Mouse (Mus musculus): ENCODE results near the gene Lat. TPM values are rescaled to one million over a fixed set of nuclear protein-coding genes. Genes with fewer than 3 reads are reported as not detected.
"Not testable (repeated sequence)": the region's sequence is repeated elsewhere in the genome, so short reads cannot be mapped to it uniquely, and the experiment has no call there.

Lat gene
- polyA plus RNA-seq, 1 experiment from 2014 or later, result 2.4 TPM

DNA sequence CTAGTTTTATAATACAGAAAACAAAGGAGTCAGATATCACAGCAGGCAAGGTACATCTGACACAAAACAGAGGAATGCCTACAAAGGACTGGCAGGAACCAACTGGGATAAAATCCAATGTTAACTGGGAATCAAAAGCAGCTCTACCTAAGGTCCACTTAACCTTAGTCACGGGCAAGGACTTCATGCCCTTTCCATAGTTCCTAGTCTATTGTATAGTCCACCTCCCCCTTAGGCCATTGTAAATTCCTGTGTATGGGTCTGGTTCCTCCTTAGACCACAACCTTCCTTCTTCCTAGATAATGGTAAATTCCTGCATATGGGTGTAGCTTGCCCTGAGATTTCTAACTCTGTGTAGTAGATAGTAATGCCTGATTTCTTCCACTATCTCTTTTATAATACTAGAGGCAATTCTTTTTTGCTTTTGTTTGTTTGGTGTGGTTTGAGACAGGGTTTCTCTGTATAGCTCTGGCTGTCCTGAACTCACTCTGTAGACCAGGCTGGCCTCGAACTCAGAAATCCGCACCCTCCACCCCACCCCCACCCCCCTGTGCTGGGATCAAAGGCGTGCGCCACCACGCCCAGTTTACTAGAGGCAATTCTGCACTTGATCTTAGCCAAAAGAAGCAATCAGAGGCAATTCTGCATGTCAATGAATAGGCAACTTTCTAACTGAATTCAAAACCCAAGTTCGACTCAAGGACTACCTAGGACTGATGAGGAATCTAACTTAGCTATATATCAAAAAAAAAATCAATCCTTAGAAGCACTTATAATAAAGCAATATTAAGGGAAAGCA is 22.9 kb upstream of the Lat start:
- H3K27ac ChIP-seq; H3K4me3 ChIP-seq; H3K27me3 ChIP-seq (ENCODE audit: poor library complexity, severe bottlenecking); DNase-seq (ENCODE audit: extremely low spot score, low spot score); H3K9me3 ChIP-seq: not testable (repeated sequence)
- 93% methylated on average over 7 of the region's 7 CpGs for WGBS
- H3K36me3 ChIP-seq (replicated peaks), result peaks cover 57% of the 10 kb centered on the region
- H3K4me1 ChIP-seq, result peaks cover 16% of the 10 kb centered on the region

DNA sequence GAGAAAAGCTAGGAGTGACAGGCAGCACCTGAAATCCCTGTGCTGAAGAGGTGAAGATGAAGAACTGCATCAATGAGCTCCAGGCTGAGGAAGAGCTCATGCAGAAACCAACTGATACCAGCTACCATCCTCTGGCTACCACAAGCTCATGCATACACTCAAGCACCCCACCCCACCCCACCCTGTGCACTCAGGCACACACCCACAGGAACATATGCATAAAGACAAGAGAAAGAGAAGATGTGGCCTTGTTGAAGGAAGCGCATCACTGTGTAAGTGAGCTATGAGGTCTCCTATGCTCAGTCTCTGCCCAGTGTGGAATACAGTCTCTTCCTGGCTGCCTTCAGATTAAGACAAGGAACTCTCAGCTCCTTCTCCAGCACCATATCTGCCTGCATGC is 18.8 kb upstream of the Lat start:
- DNase-seq (ENCODE audit: extremely low spot score, low spot score), result no peak
- Histone ChIP-seq H3K4me3 (no peak overlapping the region), H3K9me3 (no peaks in the 10 kb centered on the region), H3K4me1 (no peaks in the 10 kb centered on the region), H3K36me3 (replicated peaks) (peaks cover 82% of the 10 kb centered on the region), H3K27ac (no peak overlapping the region), H3K27me3 (ENCODE audit: poor library complexity, severe bottlenecking) (no peaks in the 10 kb centered on the region)
- whole genome bisulfite sequencing, result 100% methylated on average over 1 of the region's 1 CpGs

DNA sequence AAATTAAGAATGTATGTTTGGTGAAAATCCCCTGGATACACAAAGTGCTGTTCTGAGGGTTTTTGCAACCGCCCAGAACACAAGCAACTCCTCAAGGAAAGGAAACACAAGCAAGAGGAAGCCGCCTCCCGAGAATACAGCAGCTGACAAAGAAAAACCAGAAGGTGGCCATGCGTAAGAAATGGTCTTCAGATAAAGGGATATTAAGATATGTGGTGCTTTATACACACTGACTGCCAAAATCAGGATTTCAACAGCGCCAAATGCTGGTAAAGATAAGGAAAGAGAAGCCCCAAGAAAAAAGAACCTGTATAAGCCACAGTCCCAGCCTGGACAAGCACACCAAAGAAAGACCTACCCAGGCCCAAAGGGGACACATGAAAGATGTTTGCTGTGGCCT is 14.2 kb upstream of the Lat start:
- DNase-seq (ENCODE audit: extremely low spot score, low spot score), result no peak
- H3K4me1 ChIP-seq, result no peaks in the 10 kb centered on the region
- 93% methylated on average over 5 of the region's 5 CpGs for WGBS
- peaks cover 47% of the 10 kb centered on the region for H3K36me3 ChIP-seq (replicated peaks)
- no peaks in the 10 kb centered on the region for H3K27me3 ChIP-seq (ENCODE audit: poor library complexity, severe bottlenecking)
- H3K9me3 ChIP-seq, result no peaks in the 10 kb centered on the region
- H3K27ac ChIP-seq, result no peak overlapping the region
- no peak overlapping the region for H3K4me3 ChIP-seq

DNA sequence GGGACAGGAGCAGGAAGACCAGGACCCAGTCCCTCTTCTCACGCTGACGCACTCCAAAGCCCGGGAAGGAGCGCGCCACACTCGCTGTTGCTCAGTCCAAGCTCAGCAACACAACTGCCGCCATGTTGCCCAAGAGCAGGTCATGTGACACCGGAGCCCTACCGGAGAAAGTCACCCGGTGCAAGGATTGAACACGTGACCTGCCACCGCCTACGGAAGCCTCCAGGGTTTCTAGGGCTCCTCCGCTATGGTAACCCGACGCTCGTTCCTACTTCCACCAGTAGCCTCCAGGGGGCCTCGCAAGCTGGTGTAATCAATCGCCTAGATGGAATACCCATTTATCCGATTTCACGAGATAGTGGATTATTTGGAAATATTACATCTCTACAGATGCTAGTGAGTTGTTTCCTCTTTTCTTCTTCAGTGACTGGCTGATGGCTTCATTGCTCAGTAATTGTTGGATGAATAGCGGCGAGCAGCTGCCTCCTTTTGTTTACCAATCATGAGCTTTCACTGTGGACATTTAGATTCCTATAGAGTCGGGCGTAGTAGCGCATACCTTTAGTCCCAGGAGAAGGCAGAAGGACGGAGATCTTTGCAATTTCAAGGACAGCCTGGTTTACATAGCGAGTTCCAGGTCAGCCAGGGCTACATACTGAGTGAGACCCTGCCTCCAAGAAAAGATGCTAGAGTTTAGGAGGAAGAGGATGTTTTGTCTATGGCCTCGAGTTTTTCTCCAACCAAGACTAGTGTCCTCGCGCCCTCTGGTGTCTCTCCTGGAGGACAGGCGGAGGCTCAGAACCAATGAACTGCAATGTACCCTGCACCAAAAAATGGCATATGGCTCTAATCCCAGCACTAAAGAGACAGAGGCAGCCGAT is 8.1 kb upstream of the Lat start, which contains the start of gene Spns1:
Gene Spns1, minus strand, starts transcription at position 173 of the 881 bp plus-strand sequence.
- H3K9me3 ChIP-seq, result no peaks in the 10 kb centered on the region
- H3K36me3 ChIP-seq (replicated peaks), result peaks cover 30% of the 10 kb centered on the region
- no peaks in the 10 kb centered on the region for H3K27me3 ChIP-seq (ENCODE audit: poor library complexity, severe bottlenecking)
- peak; percentile 96 for DNase-seq (ENCODE audit: extremely low spot score, low spot score)
- WGBS, result under 1% methylated on average over 33 of the region's 33 CpGs
- peaks cover 31% of the 10 kb centered on the region for H3K4me1 ChIP-seq
- peak within 1 kb of the TSS; percentile 90 for H3K4me3 ChIP-seq
- peak within 1 kb of the TSS; percentile 83 for H3K27ac ChIP-seq

DNA sequence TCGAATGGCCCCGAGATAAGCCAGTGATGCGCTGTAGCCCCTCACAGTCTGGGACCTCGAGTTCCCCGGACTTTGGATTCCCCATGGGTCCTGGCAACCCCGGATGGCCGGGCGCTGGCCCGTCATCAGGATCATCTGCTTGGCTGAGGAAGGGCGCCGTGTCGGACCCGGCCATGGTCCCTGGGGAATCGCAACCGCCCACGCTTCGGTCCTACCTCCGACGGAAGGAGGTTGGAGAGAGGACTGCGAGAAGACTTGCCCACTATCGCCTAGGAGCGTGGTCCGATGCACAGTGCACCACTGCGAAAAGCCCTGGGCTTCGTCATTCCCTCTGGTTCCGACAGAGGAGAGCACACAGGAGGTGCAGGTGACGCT is 7.5 kb upstream of the Lat start:
- 1% methylated on average over 27 of the region's 27 CpGs for WGBS
- Histone ChIP-seq H3K4me3 (peak overlapping the region; percentile 90), H3K9me3 (no peaks in the 10 kb centered on the region), H3K4me1 (peaks cover 31% of the 10 kb centered on the region), H3K27ac (peak overlapping the region; percentile 83), H3K36me3 (replicated peaks) (peaks cover 36% of the 10 kb centered on the region), H3K27me3 (ENCODE audit: poor library complexity, severe bottlenecking) (no peaks in the 10 kb centered on the region)
- no peak for DNase-seq (ENCODE audit: extremely low spot score, low spot score)

DNA sequence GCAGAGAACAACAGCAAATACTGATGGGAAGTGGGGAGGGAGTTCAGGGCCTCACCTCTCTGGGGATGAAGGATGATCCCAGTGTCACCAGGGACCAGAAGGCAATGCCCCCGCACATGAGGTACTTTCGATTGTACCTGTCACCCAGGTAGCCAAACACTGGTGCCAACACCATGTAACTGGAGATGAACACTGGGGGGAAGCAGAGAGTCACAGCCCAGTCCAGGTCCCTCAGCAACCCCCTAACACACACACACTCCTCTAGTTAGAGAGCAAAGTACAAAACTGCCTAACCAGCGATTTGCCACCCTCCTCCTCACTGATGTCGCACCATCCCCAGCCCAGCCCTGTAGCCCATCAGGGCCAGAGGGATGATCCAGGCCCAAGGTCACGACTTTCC is 5.6 kb upstream of the Lat start:
- 79% methylated on average over 5 of the region's 5 CpGs for WGBS
- Histone ChIP-seq H3K36me3 (replicated peaks) (peaks cover 55% of the 10 kb centered on the region), H3K4me1 (peaks cover 31% of the 10 kb centered on the region), H3K27me3 (ENCODE audit: poor library complexity, severe bottlenecking) (no peaks in the 10 kb centered on the region), H3K4me3 (no peak overlapping the region), H3K9me3 (no peaks in the 10 kb centered on the region), H3K27ac (no peak overlapping the region)
- DNase-seq (ENCODE audit: extremely low spot score, low spot score), result no peak

DNA sequence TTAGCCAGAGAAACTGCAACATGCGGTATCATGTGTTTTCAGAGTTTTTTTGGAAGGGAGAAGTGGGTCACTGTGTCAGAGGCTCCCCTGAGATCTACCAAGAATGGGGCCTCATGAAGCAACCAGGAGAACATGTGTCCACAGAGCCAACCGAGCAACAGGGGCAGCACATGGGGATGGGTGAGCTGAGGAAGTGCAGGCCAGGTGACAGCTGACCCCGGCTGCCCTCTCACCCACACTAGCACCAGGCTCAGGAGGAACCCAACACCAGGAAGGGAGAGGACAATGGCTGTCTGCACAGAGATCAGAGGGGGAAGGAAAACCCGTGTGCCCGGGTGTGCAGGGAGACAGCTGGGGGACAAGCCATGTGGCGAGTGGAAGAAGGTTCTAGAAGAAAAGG is 5.2 kb upstream of the Lat start:
- Histone ChIP-seq H3K27ac (no peak overlapping the region), H3K36me3 (replicated peaks) (peaks cover 60% of the 10 kb centered on the region), H3K4me1 (peaks cover 31% of the 10 kb centered on the region), H3K27me3 (ENCODE audit: poor library complexity, severe bottlenecking) (no peaks in the 10 kb centered on the region), H3K9me3 (no peaks in the 10 kb centered on the region), H3K4me3 (no peak overlapping the region)
- WGBS, result 87% methylated on average over 6 of the region's 6 CpGs
- no peak for DNase-seq (ENCODE audit: extremely low spot score, low spot score)

DNA sequence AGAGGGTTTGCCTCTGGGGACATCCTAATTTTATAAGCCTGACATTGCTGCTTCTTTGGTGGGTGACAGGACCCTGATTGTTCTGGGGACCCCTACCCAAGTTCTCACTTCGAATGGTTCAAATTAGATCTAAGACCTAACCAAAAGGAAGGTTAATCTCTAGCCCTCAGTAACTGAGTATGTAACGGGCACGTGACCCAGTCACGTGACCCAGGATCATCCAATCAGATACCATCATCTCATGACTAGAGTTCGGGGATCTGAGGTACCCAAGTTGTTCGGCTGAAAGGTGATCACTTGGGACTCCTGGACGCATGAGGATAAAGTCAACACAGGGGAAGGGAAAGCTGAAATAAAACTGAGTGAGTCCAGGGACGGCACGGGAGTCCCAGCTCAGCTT is 3.6 kb upstream of the Lat start:
- Histone ChIP-seq H3K4me3 (no peak overlapping the region), H3K36me3 (replicated peaks) (peaks cover 71% of the 10 kb centered on the region), H3K9me3 (no peaks in the 10 kb centered on the region), H3K4me1 (peaks cover 26% of the 10 kb centered on the region), H3K27ac (no peak overlapping the region), H3K27me3 (ENCODE audit: poor library complexity, severe bottlenecking) (no peaks in the 10 kb centered on the region)
- no peak for DNase-seq (ENCODE audit: extremely low spot score, low spot score)
- WGBS, result 86% methylated on average over 9 of the region's 9 CpGs

DNA sequence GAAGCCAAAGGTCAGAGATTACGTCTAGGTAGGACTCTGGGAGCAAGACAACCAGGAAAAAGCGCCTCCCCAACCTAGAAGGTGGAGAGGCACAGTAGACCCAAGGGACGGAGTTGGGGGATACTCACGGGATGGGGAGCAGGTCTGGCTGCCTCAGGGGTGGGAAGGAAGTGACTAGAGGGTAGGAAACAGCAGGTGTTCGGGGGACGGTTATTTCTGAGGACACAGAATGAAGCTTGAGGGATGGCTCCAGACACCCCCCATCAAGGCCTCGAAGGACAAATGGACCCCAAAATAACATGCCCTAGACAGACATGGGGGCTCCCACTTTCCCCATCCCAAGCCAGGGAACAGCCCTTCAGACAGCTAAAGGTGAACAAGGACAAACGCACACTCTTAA is 1.0 kb downstream of the Lat start:
- Histone ChIP-seq H3K36me3 (replicated peaks) (peaks cover 64% of the 10 kb centered on the region), H3K9me3 (no peaks in the 10 kb centered on the region), H3K27me3 (ENCODE audit: poor library complexity, severe bottlenecking) (no peaks in the 10 kb centered on the region), H3K4me3 (no peak overlapping the region), H3K4me1 (no peaks in the 10 kb centered on the region), H3K27ac (no peak overlapping the region)
- DNase-seq (ENCODE audit: extremely low spot score, low spot score), result no peak
- 89% methylated on average over 8 of the region's 8 CpGs for WGBS

DNA sequence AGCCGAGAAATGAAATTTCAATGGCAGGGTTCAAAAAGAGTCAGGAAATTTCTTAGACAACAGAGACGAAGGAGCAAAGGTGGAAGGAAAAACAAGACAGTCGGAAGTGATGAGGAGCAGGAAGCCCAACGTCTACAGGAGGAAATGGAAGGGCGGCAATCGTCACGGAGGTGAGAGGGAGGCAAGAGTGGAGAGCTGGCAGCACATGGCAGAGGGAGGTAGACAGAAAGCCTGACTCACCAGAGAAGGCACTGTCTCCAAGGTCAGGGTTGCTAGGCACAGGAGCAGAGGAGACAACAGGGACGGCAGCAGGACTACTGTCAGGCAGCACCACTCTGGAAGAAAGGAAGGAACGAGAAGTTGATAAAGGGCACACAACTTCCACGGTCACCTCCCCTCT is 1.7 kb downstream of the Lat start:
- DNase-seq (ENCODE audit: extremely low spot score, low spot score), result no peak
- Histone ChIP-seq H3K4me3 (no peak overlapping the region), H3K27ac (no peak overlapping the region), H3K4me1 (no peaks in the 10 kb centered on the region), H3K9me3 (no peaks in the 10 kb centered on the region), H3K27me3 (ENCODE audit: poor library complexity, severe bottlenecking) (no peaks in the 10 kb centered on the region), H3K36me3 (replicated peaks) (peaks cover 57% of the 10 kb centered on the region)
- whole genome bisulfite sequencing, result 89% methylated on average over 10 of the region's 10 CpGs

DNA sequence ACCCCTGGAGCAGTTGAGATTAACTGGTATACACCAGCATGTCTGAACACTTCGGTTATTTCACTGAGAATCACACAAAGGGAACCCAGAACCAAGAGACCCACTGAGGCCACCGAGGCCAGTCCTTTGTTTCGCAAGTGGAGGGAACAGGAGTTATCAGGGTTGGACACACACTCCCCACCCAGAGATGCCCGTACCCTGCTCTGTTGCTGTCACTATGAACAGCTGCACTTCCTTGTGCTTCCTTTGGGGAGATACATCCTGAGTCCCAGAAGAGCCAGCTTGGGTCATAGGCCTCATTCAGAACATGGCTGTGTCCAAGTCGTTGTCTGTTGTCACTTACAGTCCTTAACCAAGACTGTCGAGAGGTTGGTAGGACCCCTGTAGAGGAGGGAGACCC is 6.3 kb downstream of the Lat start:
- H3K9me3 ChIP-seq, result no peaks in the 10 kb centered on the region
- peaks cover 15% of the 10 kb centered on the region; the same call in 1 of the 2 replicates for H3K36me3 ChIP-seq (replicated peaks)
- no peak overlapping the region for H3K27ac ChIP-seq
- no peaks in the 10 kb centered on the region for H3K27me3 ChIP-seq (ENCODE audit: poor library complexity, severe bottlenecking)
- H3K4me1 ChIP-seq, result no peaks in the 10 kb centered on the region
- no peak overlapping the region for H3K4me3 ChIP-seq
- no peak for DNase-seq (ENCODE audit: extremely low spot score, low spot score)
- WGBS, result 86% methylated on average over 6 of the region's 6 CpGs

DNA sequence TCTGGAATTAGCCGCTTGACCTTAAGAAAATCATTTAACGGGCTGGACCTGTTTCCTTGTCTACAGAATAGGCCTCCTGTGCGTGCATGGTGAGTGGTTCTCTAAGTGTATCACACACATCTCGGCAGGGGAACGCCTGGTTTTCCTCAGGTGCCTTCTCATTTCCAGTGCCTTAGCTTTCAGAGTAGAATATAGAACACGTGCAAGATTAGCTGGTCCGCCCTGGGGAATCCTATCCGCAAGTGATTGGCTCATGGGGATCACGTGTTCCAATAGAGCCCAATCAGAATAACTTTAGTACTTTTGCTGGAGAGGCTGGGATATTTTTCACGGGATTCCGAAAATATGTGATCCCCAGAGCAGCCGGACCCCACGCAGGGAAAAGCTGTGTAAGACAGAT is 10.3 kb downstream of the Lat start:
- Histone ChIP-seq H3K36me3 (replicated peaks) (peaks cover 2% of the 10 kb centered on the region; the same call in 1 of the 2 replicates), H3K27ac (no peak overlapping the region), H3K4me3 (no peak overlapping the region), H3K4me1 (peaks cover 28% of the 10 kb centered on the region), H3K27me3 (ENCODE audit: poor library complexity, severe bottlenecking) (no peaks in the 10 kb centered on the region), H3K9me3 (no peaks in the 10 kb centered on the region)
- DNase-seq (ENCODE audit: extremely low spot score, low spot score), result no peak
- 83% methylated on average over 13 of the region's 13 CpGs for WGBS

DNA sequence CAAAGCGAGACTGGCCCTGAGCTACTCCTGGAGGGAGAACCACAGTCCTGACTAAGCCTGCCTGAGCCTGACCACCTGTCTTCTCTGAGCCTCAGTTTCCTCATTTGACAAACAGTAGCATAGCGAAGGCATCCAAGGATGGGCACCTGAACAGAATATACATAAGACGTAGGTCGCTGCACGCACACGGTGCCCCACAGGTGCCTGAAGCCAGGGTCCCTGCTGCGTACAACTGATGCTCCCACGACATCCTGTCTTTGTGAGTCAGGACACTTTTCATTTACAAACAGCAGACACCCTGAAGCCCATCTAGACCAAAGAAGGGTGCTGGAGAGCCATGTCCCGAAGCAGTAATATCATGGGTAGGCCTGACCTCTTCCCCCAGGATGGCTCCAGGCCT is 11.0 kb downstream of the Lat start:
- H3K4me3 ChIP-seq, result no peak overlapping the region
- H3K4me1 ChIP-seq, result peaks cover 28% of the 10 kb centered on the region
- 96% methylated on average over 9 of the region's 9 CpGs for WGBS
- H3K36me3 ChIP-seq (replicated peaks), result no peaks in the 10 kb centered on the region
- no peaks in the 10 kb centered on the region for H3K9me3 ChIP-seq
- DNase-seq (ENCODE audit: extremely low spot score, low spot score), result no peak
- no peaks in the 10 kb centered on the region for H3K27me3 ChIP-seq (ENCODE audit: poor library complexity, severe bottlenecking)
- H3K27ac ChIP-seq, result no peak overlapping the region

Measured in forebrain, embryonic 10.5 days (tissue).